Mouse (Mus musculus) thymus, postnatal 36 days (tissue): ENCODE results near the gene Kazn.

Experiments used
- DNase-seq, 2 experiments: peaks; one replicate each; pipeline ENCODE4 v3.0.0; 2022; ENCODE audit warnings: mixed read lengths in 2 of 2

Gene Kazn

DNA sequence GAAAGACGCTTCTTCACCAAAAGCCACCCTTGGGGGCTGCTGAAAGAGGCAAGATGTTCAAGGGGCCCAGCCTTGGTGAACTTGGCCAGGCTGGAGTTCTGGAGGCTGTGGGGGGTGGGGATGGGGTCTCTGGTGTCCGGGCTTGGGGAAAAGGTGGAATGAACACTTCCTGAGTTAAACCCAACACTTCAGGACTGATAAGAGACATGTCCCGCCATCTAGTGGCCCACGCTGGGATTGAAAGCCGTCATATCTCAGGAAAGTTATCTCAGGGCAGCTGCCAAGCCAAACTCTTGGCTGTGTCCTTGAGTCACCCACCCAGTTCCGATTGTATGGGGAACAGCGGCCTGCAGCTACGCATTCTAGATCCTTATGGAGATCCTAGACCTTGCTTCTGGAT is 140.9 kb downstream of the Kazn start:
- peak; percentile 33 to 40 for DNase-seq

DNA sequence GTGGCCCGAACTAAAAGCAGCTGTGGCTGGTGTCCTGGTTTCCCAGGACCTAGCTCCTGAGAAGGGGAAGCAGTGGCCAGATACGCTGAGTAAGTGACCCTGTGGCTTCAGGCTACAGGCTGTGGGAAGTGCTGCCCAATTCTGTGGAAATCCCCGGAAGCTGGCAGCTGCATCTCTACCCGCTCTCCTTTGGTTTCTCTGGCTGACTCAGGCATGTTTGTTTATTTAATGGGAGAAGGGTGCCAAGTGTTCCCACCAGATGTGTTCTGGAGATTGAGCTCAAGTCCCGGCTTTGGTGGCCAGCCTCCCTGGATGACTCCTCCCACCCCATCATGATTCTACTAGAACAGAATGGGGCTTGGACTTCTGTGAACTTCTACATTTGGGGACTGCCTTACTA is 141.3 kb downstream of the Kazn start:
- no peak for DNase-seq

DNA sequence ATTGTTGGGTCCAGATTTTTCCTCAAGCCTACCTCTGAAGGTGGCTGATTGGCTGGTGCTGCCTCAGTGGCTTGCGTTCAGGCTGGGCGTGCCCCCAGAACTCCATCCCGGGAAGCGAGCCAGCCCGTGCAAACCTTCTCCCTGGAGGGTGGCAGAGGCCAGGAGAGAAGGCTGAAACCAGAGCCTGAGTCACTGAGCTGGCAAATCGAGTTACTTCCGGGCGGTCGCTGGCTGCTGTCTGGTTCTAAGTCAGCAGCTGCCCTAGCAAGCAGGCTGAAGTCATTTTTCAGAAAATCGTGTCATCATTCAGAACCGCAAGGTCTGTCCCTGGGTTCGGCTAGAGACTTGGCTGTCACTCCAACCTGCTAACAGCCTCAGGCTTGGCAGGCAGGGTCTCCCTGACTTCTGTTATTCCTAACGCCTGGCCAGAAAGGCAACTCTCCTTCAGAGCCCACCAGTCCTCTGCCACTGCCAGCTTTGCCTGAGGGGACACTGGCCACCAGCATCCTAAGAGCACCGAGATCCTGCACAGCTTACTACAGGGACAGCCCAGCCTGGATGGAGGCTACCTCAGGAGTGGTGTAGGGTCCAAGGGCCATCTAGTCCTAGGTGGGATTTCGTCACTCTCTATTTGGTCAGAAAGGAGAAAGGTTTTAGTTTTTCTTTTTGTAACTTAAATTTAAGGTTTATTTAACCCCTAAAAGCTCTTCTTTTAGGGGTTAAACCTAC is 143.5 kb downstream of the Kazn start:
- DNase-seq = no peak

DNA sequence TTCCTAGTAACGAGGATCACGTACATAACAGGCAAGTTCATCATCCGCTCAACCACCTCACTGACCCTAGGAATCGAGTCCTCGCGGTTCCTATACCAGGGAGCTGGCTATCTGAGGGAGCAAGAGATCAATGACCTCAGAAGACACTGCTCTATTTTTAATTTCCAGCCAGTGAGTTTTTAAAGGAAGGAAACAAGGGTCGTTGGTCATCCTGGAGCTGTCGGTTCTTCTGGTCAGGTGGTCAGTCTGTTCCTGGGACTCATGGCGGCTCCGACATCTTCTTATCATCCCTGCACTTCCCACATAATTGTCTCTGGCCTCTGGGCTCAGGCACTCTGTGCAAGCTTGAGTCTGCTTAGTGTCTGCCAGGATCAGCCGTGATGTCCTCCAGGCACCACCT is 144.8 kb downstream of the Kazn start:
- DNase-seq = no peak

DNA sequence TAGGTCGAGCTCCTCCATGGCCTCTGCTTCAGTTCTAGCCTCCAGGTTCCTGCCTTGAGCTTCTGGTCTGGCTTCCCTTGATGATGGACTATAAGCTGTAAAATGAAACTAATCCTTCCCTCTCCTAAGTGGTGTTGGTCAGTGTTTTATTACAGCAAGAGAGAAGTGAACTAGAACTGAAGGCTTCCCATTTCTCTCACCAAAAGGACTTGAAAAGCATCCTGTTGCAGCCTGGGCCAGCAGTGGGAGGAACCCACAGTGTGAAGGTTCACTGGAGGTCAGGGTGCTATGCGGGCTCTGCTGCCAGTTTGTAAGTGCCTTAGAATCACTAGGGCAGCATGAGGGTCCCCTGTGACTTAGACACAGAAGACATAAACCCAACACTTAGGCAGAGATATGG is 148.1 kb downstream of the Kazn start:
- no peak for DNase-seq

DNA sequence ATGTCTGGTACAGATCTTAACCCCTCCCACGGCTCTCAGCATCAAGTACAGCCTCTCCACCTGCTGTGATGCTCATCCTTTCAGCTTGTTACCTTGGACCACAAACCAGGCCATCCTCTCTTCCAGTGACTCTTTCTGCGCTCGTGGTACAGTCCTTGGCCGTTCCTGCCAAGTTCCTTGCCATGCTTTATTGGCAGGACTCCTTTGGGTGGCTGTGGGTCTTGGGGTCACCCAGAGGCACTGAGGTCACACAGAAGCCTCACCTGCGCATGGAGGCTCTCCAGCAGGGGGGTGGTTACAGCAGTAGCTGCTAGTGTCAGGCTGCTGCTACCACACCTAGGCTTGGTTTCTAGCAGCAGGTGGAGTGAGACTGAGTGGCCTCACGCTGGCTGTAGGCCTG is 149.2 kb downstream of the Kazn start:
- no peak for DNase-seq

DNA sequence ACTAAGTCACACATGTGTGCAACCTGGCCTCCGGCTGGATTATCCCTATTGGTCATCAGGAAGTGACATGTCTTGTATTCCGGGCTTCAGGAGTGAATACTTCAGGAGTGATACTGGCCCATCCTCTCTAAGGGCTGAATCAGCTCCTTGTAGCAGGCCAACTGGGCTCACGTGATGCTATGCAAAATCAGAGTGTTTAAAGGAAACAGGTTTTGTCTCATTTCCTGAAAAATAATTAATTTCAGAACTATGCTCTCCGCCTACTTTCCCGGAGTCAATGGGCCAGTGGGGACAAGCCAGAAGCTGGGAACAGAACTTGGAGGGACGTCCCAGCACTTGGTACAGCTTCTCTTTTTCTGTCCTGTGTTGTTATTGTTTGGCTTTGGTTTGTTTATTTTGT is 150.4 kb downstream of the Kazn start:
- DNase-seq = no peak

DNA sequence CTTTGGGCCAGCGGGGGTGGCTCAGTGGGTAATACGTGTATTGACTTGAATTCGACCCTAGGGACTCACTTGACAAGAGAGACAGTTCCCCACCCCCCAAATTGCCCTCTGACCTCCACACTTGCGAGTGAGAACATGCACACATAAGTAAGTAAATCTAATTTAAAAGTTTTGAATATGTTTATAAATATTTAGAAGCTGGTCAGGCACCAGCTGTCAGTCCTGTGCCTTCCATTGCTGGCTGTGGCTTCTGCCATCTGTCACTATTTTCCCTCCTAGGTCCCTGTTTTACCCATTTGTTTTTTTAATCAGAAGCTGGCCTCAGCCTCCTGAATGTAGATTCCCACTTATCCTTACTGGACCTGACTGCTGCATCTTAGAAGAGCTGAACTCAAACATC is 150.8 kb downstream of the Kazn start:
- no peak for DNase-seq

DNA sequence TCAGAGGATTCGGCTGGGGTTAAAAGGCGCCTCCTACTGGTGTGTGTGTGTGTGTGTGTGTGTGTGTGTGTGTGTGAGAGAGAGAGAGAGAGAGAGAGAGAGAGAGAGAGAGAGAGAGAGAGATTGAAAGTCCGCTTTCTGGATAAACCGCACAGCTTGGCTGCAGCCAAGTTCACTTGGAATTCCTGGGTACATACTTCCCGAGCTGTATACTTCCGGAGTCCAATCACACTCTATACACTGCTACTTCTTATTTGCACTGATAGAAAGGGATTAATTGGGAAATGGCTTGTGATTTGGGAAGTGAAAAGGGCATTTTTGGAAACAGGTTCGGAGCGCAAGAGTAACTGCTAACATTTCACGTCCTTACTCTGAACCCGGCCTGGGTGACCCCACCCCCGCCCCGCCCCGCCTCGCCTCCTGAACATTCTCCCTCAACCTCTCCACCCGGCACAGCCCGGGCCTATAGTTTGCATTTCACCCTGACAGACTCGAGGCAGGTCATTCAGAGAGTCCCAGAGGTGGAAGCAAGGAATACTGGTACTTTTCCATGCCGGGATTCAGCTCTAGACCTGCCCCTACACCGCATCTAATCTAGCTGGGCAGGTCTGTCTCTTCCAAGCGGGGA is 154.2 kb downstream of the Kazn start:
- DNase-seq = no peak

DNA sequence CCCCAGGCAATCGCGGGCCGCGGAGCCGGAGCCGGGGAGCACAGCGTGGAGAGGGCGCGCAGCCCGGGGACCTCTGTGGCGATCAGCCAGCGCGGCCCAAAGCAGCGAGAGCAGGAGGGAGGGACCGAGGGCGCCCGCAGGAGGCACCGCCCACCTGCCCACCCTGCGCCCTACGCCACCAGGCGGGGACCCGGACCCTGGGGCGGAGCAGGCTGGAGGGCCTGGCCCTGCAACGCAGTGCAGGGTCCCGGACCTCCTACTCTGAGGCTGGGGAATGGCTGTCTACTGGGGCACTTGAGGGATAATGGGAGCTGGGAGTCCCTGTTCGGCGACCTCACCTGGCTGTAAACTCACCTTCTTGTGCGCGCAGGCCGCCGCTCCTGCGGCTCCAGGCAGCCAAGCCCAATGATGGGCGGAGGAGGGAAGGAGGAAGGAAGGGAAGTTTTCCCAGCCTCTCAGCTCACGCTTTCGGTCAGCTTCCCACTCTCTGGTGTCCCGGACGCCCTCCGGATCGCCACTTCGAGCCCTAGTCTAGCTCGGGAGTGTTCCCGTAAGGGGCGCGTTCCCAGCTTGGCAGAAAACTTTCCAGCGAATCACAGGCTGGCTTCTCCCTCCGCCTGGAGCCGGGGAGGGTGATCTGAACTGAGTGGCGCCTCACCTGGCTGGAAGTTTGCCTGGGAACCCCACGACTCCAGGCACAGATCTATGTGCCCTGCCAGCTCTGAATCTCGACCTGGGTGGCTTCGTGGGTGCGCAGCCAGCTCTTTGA is 154.9 kb downstream of the Kazn start, which contains the start of gene Tmem51:
TSS of gene Tmem51 (minus strand) at position 174 of the 769 bp plus-strand sequence.
- peak; percentile 24 to 37 for DNase-seq

DNA sequence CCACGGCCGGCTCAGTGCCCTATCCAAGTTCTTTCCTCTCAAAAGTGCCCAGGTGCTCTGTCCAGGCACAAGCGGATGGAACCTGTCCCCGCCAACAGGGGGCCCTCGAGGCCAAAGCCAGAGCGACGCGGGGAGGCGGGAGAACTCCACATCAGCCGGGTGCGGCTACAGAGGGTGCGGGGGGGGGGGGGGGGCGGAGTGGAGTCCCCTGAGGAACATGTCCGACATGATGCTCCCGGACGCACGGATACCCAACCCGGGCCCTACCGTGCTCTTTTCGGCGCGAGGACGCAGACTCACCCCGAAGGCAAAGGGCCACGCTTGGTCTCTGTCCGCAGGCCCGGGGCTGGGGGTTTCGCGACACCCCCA is 155.5 kb downstream of the Kazn start:
- DNase-seq = peak; percentile 41 to 44

DNA sequence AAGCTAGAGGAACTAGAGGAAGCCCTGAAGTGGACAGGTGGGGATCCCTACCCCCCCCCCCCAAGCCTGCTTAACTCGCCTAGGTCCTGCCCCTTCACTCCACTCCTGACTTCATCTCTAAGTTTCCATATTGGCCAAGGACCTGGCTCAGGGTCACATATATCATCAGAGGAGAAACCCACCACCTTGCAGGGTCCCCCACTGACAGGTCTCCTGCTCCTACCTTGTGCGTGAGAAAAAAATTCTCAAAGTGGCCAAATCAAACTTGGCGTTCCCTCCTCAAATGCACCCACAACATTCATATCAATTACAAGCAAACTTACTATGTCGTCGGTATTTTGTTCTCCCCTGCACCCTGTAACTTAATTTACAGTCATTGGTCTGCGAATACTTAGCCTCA is 156.0 kb downstream of the Kazn start:
- DNase-seq = no peak

DNA sequence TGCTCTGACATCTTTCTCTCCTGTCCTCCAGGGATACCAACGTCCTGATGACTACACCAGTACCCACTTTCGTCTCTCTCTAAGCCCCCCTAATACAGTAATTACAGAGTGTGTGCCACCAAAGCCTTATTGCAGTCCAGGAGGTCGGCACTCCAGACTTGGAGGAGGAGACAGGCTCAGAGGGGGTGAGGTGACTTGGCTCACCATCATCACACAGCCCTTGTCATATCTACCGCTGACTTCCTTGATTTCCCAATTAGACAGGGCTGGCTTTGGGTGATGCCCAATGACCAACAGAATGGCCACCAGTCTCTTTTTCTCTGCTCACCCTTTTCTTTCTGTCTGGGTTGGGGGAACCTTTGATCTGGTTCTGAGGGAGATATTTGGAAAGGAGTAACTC is 156.5 kb downstream of the Kazn start:
- DNase-seq = no peak

DNA sequence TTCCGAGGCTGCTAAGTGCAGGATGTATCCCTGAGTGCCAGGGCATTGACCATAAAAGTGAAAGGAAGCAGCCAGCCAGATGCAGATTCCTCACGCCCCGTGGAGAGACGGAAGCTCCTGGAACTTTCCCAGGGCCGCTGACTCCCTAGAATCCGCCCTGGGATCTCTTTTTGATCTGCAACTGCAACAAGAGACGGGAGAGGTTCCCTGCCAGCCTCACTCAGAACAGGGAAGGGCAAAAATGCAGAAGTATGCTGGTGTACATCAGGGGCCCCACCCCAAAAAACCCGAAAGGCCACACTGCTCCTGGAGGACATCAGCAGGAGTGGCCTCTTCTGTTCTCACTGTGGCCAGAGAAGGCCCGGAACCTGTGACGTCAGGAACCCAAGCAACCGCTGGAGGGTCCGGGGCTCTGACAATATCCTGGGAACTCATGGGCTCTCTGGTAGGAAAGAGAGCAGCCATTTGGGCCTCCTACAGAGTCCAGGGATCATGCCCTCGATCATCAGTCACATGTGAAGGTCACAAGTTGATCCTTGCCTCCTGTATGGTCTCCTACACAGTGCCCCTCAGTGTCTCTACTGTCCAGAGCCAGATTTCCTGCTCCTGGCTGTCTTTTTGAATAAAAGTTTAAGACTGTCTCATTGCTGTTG is 157.4 kb downstream of the Kazn start:
- no peak for DNase-seq

DNA sequence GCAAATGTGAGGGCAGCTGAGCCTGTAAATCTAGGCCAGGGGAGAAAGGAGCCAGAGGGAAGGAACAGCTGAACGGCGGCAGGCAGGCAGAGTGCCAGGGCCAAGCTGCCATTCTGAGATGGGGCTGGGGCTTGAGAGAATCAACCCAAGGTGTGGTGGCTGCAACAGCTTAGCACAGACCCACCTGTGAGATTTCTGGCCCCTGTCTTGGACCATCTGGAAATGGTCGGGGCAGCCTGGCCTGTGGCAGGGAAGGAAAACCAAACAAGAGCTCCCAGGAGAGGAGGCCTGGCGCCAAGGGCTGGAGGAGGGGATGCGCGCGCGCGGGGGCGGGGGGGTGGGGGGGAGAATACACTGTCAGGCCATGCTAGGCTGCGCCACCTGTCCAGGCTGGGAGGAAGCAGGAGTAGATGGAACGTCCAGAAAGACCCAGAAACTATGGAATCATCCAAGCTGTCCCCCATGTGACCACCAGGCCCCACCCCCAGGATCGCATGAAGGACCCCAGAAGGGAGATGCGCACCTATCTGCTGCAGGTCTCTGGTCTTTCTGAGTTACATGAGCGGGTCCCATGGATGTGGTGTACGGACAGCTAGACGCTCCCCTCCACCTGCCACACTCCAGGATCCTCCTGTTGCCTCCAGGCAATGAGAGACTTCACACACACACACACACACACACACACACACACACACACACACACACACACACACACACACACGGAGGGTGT is 158.1 kb downstream of the Kazn start:
- DNase-seq = no peak

DNA sequence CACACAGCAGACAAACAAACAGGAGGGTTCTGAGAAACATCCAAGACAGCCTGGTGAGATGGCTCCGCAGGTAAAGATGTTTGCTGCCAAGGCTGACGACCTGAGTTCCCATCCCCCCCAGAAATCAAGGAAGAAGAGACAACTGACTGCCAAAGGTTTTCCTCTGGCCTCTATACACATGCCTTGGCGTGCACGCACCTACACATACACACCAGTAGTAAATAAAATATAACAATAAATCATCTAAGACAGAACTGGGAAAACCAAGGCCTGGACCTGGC is 158.8 kb downstream of the Kazn start:
- DNase-seq = no peak

DNA sequence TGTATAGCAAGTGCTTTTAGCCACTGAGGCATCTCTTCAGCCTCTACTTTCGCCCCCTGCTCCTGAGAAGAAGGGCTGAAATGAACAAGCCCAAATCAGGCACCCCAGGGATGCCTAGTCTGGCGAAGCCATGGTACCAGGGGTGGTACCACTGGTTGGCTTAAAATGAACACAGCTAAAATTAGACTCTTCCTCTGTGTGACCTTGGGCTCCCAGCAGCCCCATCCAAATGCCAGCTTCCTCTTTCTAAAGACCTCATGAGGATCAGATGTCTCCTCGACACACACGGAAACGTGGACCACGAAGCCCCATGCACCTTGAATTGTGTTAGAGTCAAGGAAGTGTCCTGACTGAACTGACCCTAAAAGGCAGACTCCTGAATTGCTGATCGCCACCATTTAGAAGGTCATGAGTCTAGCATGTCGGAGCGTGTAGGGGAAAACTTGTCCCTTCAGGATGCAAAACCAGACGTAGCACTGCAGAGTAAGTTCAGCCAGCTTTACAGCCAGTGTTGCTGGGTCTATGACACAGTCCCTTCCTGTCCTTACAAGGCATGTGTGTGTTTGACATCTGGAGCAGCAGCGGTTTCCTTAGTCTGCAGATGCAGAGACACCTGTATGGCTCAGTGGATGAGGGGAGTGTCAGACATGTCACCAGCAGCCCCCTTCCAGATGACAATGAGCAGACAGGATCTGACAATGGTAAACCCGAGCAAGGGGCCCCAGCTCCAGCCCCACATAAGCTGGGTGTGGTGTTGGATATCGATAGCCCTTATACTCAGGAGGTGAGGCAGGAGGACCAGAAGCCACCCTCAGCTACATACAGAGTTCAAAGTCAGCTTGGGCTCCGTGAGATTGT is 159.3 kb downstream of the Kazn start:
- peak; percentile 16 to 47 for DNase-seq

DNA sequence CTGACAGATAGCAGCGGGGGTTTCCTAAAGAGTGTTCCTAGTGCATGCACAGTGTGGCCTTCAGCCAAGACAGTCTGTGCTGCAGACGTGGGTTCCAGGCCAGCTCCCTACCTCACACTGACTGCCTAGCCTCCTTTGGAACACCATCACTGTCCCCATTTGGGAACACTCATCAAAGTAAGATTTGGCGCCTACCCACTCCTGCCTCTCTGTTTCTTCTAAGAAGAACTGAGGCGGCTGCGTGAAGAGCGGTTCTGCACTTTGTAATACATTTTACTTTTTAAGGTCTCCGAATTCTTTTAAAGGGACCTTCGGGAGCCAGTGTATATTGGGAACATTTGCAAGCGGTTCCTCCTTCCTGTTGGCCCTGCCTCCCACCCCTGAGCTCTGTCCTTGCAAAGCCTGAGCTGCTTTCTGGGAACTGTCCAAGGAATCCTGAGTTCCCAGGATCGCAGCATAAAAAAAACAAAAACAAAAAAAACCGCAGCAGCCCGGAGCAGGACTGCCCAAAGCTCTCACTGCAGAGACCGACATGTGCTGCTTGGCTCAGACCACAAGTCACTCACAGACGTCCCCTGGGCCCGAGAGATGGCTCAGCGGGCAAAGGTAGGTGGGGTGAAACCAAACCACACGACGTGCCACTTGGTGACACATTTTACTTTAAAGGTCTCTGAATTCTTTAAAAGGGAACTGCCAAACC is 161.5 kb downstream of the Kazn start:
- DNase-seq = no peak

DNA sequence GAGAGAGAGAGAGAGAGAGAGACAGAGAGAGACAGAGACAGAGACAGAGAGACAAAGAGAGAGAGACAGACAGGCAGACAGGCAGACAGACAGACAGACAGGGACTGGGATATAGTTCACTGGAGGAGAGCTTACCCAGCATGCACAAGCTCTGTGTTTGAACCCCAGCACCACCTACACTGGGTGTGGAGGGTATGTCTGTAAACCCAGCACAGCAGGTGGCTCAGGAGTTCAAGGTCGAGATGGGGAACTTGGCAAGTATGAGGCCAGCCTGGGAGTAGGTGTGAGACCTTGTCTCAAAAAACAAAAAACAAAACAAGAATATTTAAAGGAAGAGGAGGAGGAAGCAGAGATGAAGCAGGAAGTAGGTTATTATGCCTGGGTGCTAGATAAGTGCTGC is 162.3 kb downstream of the Kazn start:
- DNase-seq = no peak

DNA sequence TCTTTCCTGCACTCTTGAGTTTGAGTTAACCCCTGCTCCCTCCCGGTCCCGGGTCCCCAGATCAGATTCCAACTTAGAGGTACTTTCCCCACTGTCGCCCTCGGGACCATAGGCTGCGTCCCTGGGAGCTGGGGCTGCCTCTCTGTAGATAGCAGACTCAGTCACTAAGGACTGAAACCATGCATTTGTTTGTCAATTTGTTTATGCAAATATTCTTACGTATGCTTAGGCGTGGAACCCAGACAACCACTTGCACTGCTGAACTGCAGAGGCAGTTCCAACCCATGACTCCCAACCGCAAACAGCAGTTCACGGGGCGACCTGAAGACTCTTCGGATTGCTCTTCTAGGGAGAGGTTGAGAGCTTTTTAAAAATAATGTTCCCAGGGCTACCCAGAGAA is 163.3 kb downstream of the Kazn start:
- no peak for DNase-seq

DNA sequence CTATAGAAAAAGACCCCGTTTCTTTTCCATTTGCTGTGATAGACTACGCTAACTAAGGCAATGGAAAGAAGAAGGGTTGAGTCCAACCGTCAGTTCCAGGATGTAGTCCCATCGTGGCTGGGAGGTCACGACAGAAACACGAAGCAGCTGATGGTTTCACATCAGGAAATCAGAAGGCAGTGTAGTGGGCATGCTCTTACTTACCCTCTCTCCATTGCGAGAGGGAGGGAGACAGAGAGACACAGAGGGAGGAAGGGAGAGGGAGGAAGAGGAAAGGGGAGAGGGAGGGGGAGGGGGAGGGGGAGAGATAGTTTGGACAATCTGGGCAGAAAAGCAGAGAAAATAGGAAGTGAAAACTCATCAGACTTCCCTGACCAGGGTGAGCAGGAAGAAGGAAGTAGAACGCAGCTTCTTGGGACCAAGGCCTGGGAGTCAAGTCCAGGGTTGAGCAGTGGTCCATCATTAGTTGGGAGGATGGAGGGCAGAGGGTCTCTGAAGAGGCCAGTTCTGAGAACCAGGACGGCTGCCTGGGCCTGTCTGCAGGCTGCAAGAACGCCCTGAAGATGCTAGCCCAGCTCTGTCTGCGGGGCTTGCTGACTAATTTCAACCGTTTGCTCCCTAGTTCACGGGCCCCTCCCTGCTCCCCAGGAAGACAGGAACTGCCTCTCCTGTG is 165.0 kb downstream of the Kazn start:
- DNase-seq = no peak
